Mouse (Mus musculus): ENCODE data around the gene Btbd9.

DNA sequence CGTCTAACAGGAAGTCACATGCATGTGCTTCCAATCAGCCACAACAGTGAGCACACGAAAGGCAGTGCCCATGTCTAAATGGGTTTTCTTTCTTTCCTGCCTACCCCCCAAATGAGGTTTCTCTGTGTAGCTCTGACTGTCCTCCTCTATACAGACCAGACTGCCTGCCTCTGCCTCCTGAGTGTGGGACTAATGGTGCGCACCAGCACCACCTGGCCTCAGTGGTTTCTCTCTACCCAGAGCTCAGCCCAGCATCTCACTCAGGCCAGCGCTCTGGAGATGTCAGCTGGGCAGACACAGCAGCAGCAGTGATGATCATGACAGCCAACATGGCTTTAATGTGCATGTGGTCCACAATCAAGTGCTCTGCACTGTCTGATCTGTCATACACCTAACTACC is 299.8 kb downstream of the Btbd9 start:
- no peak for TF ChIP-seq CTCF (IDR thresholded peaks at IDR 0.05; ENCODE audit: control insufficient read depth, insufficient read depth, insufficient read length)
- TF ChIP-seq MYOG (IDR thresholded peaks at IDR 0.05; ENCODE audit: control insufficient read depth, extremely low read depth, insufficient read length), result no peak

All from C2C12 (cell line).